Comparison of ENCODE assay signal across 8 mouse cellular contexts in genomic region chr1:135313284-135314031, GRCm38 (mm10). TPM values are rescaled to one million over a fixed set of nuclear protein-coding genes. Genes with fewer than 3 reads are reported as not detected.
DNase-seq lines count a peak whose midpoint lies in the region; ATAC-seq lines count a peak whose summit lies in the region.

TSS of gene Timm17a (minus strand) at chr1:135313778.

- peak within 1 kb of the TSS; percentile 69 to 90 for H3K4me3 ChIP-seq in heart, embryonic 14.5 days (ENCODE audit: control insufficient read depth in 1 of 2, insufficient read depth in 1 of 2, low read depth in 1 of 2, low read length in 2 of 2)
- peak within 1 kb of the TSS; percentile 88 for H3K4me3 ChIP-seq in liver, embryonic 13.5 days (replicated peaks)
- peak within 1 kb of the TSS; percentile 95 for H3K4me3 ChIP-seq in stomach, embryonic 16.5 days (replicated peaks; ENCODE audit: low read length)

- under 1% methylated on average over 51 of the region's 51 CpGs for WGBS in heart, embryonic 14.5 days
- under 1% methylated on average over 51 of the region's 51 CpGs for WGBS in liver, embryonic 13.5 days (ENCODE audit: insufficient replicate concordance)
- under 1% methylated on average over 51 of the region's 51 CpGs for WGBS in stomach, embryonic 16.5 days

- H3K27ac ChIP-seq in heart, embryonic 14.5 days (replicated peaks in 1 of 2; ENCODE audit: control insufficient read depth in 1 of 2, insufficient read depth in 1 of 2, low read depth in 2 of 2, low read length in 2 of 2), result peak within 1 kb of the TSS; percentile 79 to 93
- H3K27ac ChIP-seq in liver, embryonic 13.5 days, result peak within 1 kb of the TSS; percentile 70
- peak within 1 kb of the TSS; percentile 82 for H3K27ac ChIP-seq in stomach, embryonic 16.5 days (ENCODE audit: low read length)

- DNase-seq in c-Kit-negative CD71-positive TER-119-positive erythroid progenitor cells, embryonic 14.5 days (ENCODE audit: low read depth, low spot score), result peak; percentile 82
- DNase-seq in fibroblast of lung, adult 2 months (ENCODE audit: low read depth), result peak; percentile 88
- DNase-seq in kidney, postnatal 14 days, result peak; percentile 95
- peak; percentile 89 for DNase-seq in liver, embryonic 13.5 days
- peak; percentile 93 for DNase-seq in neural tube, embryonic 10.5 days (ENCODE audit: extremely low spot score, low spot score)

- no peaks in the 10 kb centered on the region for H3K9me3 ChIP-seq in heart, embryonic 14.5 days (ENCODE audit: control insufficient read depth, low read length)
- no peaks in the 10 kb centered on the region for H3K9me3 ChIP-seq in liver, embryonic 13.5 days (replicated peaks)
- no peaks in the 10 kb centered on the region for H3K9me3 ChIP-seq in stomach, embryonic 16.5 days (replicated peaks; ENCODE audit: control insufficient read depth, low read length)

- peaks cover 18% of the 10 kb centered on the region for H3K36me3 ChIP-seq in heart, embryonic 14.5 days (ENCODE audit: control insufficient read depth, insufficient read depth, low read length)
- H3K36me3 ChIP-seq in liver, embryonic 13.5 days, result peaks cover 16% of the 10 kb centered on the region
- peaks cover 6% of the 10 kb centered on the region; the same call in 1 of the 2 replicates for H3K36me3 ChIP-seq in stomach, embryonic 16.5 days (ENCODE audit: control insufficient read depth, insufficient read depth, low read length)

- no peaks in the 10 kb centered on the region for H3K27me3 ChIP-seq in heart, embryonic 14.5 days (ENCODE audit: control insufficient read depth, insufficient read depth, low read length)
- H3K27me3 ChIP-seq in liver, embryonic 13.5 days, result no peaks in the 10 kb centered on the region
- no peaks in the 10 kb centered on the region for H3K27me3 ChIP-seq in stomach, embryonic 16.5 days (ENCODE audit: control insufficient read depth, insufficient read depth, low read length)

- peak; percentile 100 for ATAC-seq in CD4-positive, CD25-positive, alpha-beta regulatory T cell, adult 4 months
- peak; percentile 98 for ATAC-seq in heart, embryonic 14.5 days (ENCODE audit: insufficient number of reproducible peaks, insufficient read depth, low FRiP score, low read depth)
- ATAC-seq in liver, embryonic 13.5 days (ENCODE audit: low read depth), result peak; percentile 100
- ATAC-seq in stomach, embryonic 16.5 days (ENCODE audit: insufficient read depth, low FRiP score), result peak; percentile 99

- H3K9ac ChIP-seq in heart, embryonic 14.5 days (ENCODE audit: low read length), result peak within 1 kb of the TSS; percentile 99
- peak within 1 kb of the TSS; percentile 90 for H3K9ac ChIP-seq in liver, embryonic 13.5 days
- H3K9ac ChIP-seq in stomach, embryonic 16.5 days (ENCODE audit: low read length), result peak within 1 kb of the TSS; percentile 97

- peak within 1 kb of the TSS; percentile 78 for H3K4me2 ChIP-seq in heart, embryonic 14.5 days (ENCODE audit: low read length)
- H3K4me2 ChIP-seq in liver, embryonic 13.5 days, result peak within 1 kb of the TSS; percentile 82
- peak within 1 kb of the TSS; percentile 79 for H3K4me2 ChIP-seq in stomach, embryonic 16.5 days (ENCODE audit: low read depth, low read length)

- H3K4me1 ChIP-seq in heart, embryonic 14.5 days (ENCODE audit: control insufficient read depth in 2 of 2, insufficient read depth in 2 of 2, low read length in 2 of 2), result peaks cover 5 to 17% of the 10 kb centered on the region in 2 experiments
- H3K4me1 ChIP-seq in liver, embryonic 13.5 days (replicated peaks), result peaks cover 30% of the 10 kb centered on the region
- peaks cover 15% of the 10 kb centered on the region for H3K4me1 ChIP-seq in stomach, embryonic 16.5 days (ENCODE audit: control insufficient read depth, insufficient read depth, low read length)

RNA-seq across cellular contexts. Expression of gene Timm17a, which starts in this region (rescaled TPM):
- 100 to 1,000 TPM; 197 to 215 TPM for polyA plus RNA-seq in CD4-positive, CD25-positive, alpha-beta regulatory T cell, adult 4 months (2017; shearing (Covaris generic))
- polyA plus RNA-seq in heart, embryonic 14.5 days (2014; fragmentation: Nextera tagmentation; extraction: Ambion mirVana), result 369 and 374 TPM in 2 replicates
- 203 and 204 TPM in 2 replicates for polyA plus RNA-seq in liver, embryonic 13.5 days (2015; fragmentation: Nextera tagmentation; extraction: Ambion mirVana)
- 194 and 219 TPM in 2 replicates for polyA plus RNA-seq in stomach, embryonic 16.5 days (2015; fragmentation: Nextera tagmentation; extraction: Ambion mirVana)

Comparison
In these comparisons a context has a peak if more than half of its experiments do, and no peak if none do; other contexts are left out.
1. Peak in every context shown above with its lines: DNase-seq, ATAC-seq, H3K4me3 ChIP-seq and H3K27ac ChIP-seq.